Comparison of ENCODE assay signal across 8 mouse cellular contexts in genomic region chr12:111677421-111677820, GRCm38 (mm10). TPM values are rescaled to one million over a fixed set of nuclear protein-coding genes. Genes with fewer than 3 reads are reported as not detected.
DNase-seq lines count a peak whose midpoint lies in the region; ATAC-seq and TF ChIP-seq lines count a peak whose summit lies in the region.

No protein-coding gene starts in this region.

- peak overlapping the region; percentile 89 for H3K4me3 ChIP-seq in spleen, adult 2 months (ENCODE audit: extremely low read depth, insufficient read depth, insufficient read length)
- H3K4me3 ChIP-seq in kidney, embryonic 15.5 days (replicated peaks), result peak overlapping the region; percentile 67
- peak overlapping the region; percentile 63 for H3K4me3 ChIP-seq in midbrain, embryonic 13.5 days (replicated peaks)

- H3K9me3 ChIP-seq in kidney, embryonic 15.5 days (replicated peaks), result no peaks in the 10 kb centered on the region
- H3K9me3 ChIP-seq in midbrain, embryonic 13.5 days, result no peaks in the 10 kb centered on the region

- H3K27me3 ChIP-seq in spleen, adult 2 months (ENCODE audit: control insufficient read depth, insufficient read depth, low read length), result peaks cover 3% of the 10 kb centered on the region; the same call in 1 of the 2 replicates
- peaks cover 34% of the 10 kb centered on the region for H3K27me3 ChIP-seq in kidney, embryonic 15.5 days
- H3K27me3 ChIP-seq in midbrain, embryonic 13.5 days, result peaks cover 5% of the 10 kb centered on the region

- TF ChIP-seq POLR2A in spleen, adult 2 months (IDR thresholded peaks at IDR 0.05; ENCODE audit: low read depth, low read length), result no peak

- H3K4me1 ChIP-seq in spleen, adult 2 months (ENCODE audit: control insufficient read depth, insufficient read depth, insufficient read length), result peaks cover 14% of the 10 kb centered on the region; the same call in 1 of the 2 replicates
- peaks cover 31% of the 10 kb centered on the region for H3K4me1 ChIP-seq in kidney, embryonic 15.5 days
- peaks cover 31% of the 10 kb centered on the region for H3K4me1 ChIP-seq in midbrain, embryonic 13.5 days (replicated peaks)

- H3K9ac ChIP-seq in kidney, embryonic 15.5 days, result peak overlapping the region; percentile 75
- H3K9ac ChIP-seq in midbrain, embryonic 13.5 days (replicated peaks), result peak overlapping the region; percentile 79

- peak overlapping the region; percentile 87 for H3K4me2 ChIP-seq in kidney, embryonic 15.5 days
- peak overlapping the region; percentile 88 for H3K4me2 ChIP-seq in midbrain, embryonic 13.5 days (replicated peaks)

- 31% methylated on average over 5 of the region's 5 CpGs for WGBS in spleen, adult 2 months
- WGBS in kidney, embryonic 15.5 days, result 10% methylated on average over 5 of the region's 5 CpGs
- 20% methylated on average over 5 of the region's 5 CpGs for WGBS in midbrain, embryonic 13.5 days

- ATAC-seq in kidney, embryonic 15.5 days (replicated peaks; ENCODE audit: low FRiP score), result peak; percentile 47
- ATAC-seq in midbrain, embryonic 13.5 days, result peak; percentile 32; the same call in 1 of the 2 replicates

- peaks cover 4% of the 10 kb centered on the region; the same call in 1 of the 2 replicates for H3K36me3 ChIP-seq in spleen, adult 2 months (ENCODE audit: control insufficient read depth, insufficient read depth, low read length)
- H3K36me3 ChIP-seq in kidney, embryonic 15.5 days, result peaks cover 24% of the 10 kb centered on the region
- H3K36me3 ChIP-seq in midbrain, embryonic 13.5 days, result peaks cover 23% of the 10 kb centered on the region

- peak; percentile 55 for DNase-seq in adrenal gland, postnatal 14 days
- DNase-seq in adrenal gland, adult 2 months, result no peak
- no peak for DNase-seq in spleen, adult 2 months (ENCODE audit: low read depth in 1 of 2, low spot score in 2 of 2)
- DNase-seq in spleen, postnatal 4 days (ENCODE audit: low spot score in 2 of 2), result no peak
- DNase-seq in right cerebral cortex, postnatal 4 days, result no peak
- no peak for DNase-seq in layer of hippocampus, adult 8-10 months (ENCODE audit: low spot score in 2 of 2)

- no peak for TF ChIP-seq CTCF in spleen, adult 2 months (IDR thresholded peaks at IDR 0.05; ENCODE audit: extremely low read depth, insufficient read depth, insufficient read length, insufficient replicate concordance)

- H3K27ac ChIP-seq in spleen, adult 2 months (ENCODE audit: insufficient read depth, low read length), result peak overlapping the region; percentile 72
- H3K27ac ChIP-seq in kidney, embryonic 15.5 days, result peak overlapping the region; percentile 98
- H3K27ac ChIP-seq in midbrain, embryonic 13.5 days, result peak overlapping the region; percentile 93

RNA-seq across cellular contexts. Expression of gene Trmt61a, which starts 0.5 kb away (rescaled TPM):
- 14.2 and 15.5 TPM in 2 replicates for total RNA-seq in adrenal gland, postnatal 14 days (2021)
- total RNA-seq in adrenal gland, adult 2 months (2021), result 10 to 100 TPM; 13.7 to 15.8 TPM
- 74.9 and 79.6 TPM in 2 replicates for polyA plus RNA-seq in adrenal gland, adult 2 months (2012; rRNA removed)
- polyA plus RNA-seq in spleen, adult 2 months (2012; rRNA removed), result 40.6 and 48.1 TPM in 2 replicates
- polyA plus RNA-seq in kidney, embryonic 15.5 days (2015; fragmentation: Nextera tagmentation; extraction: Ambion mirVana), result 10.7 and 12.8 TPM in 2 replicates
- polyA plus RNA-seq in midbrain, embryonic 13.5 days (2015; fragmentation: Nextera tagmentation; extraction: Ambion mirVana), result 9.0 and 9.4 TPM in 2 replicates
- 10 to 100 TPM; 15.0 to 22.3 (median 19.5) TPM for total RNA-seq in layer of hippocampus, adult 8-10 months (2022)

RNA-seq across cellular contexts. Expression of gene Ckb, which starts 5.3 kb away (rescaled TPM):
- 62.6 and 83.5 TPM in 2 replicates for total RNA-seq in adrenal gland, postnatal 14 days (2021)
- 10 to 100 TPM; 30.9 to 96.5 TPM for total RNA-seq in adrenal gland, adult 2 months (2021)
- polyA plus RNA-seq in adrenal gland, adult 2 months (2012; rRNA removed), result 192 and 265 TPM in 2 replicates
- polyA plus RNA-seq in spleen, adult 2 months (2012; rRNA removed), result 139 and 197 TPM in 2 replicates
- 126 and 154 TPM in 2 replicates for polyA plus RNA-seq in kidney, embryonic 15.5 days (2015; fragmentation: Nextera tagmentation; extraction: Ambion mirVana)
- 1,952 and 2,005 TPM in 2 replicates for polyA plus RNA-seq in midbrain, embryonic 13.5 days (2015; fragmentation: Nextera tagmentation; extraction: Ambion mirVana)
- total RNA-seq in layer of hippocampus, adult 8-10 months (2022), result 1,000 to 10,000 TPM; 1,127 to 1,400 (median 1,206) TPM

RNA-seq across cellular contexts. Expression of gene Bag5, which starts 35.6 kb away (rescaled TPM):
- total RNA-seq in adrenal gland, postnatal 14 days (2021), result 32.5 and 34.6 TPM in 2 replicates
- 10 to 100 TPM; 32.5 to 37.7 TPM for total RNA-seq in adrenal gland, adult 2 months (2021)
- 8.0 and 12.0 TPM in 2 replicates for polyA plus RNA-seq in adrenal gland, adult 2 months (2012; rRNA removed)
- polyA plus RNA-seq in spleen, adult 2 months (2012; rRNA removed), result 6.2 and 7.7 TPM in 2 replicates
- 51.4 and 53.6 TPM in 2 replicates for polyA plus RNA-seq in kidney, embryonic 15.5 days (2015; fragmentation: Nextera tagmentation; extraction: Ambion mirVana)
- 63.9 and 68.2 TPM in 2 replicates for polyA plus RNA-seq in midbrain, embryonic 13.5 days (2015; fragmentation: Nextera tagmentation; extraction: Ambion mirVana)
- total RNA-seq in layer of hippocampus, adult 8-10 months (2022), result 10 to 100 TPM; 47.1 to 50.7 (median 48.3) TPM

RNA-seq across cellular contexts. Expression of gene Apopt1, which starts 35.6 kb away (rescaled TPM):
- 72.5 and 73.3 TPM in 2 replicates for total RNA-seq in adrenal gland, postnatal 14 days (2021)
- 10 to 100 TPM; 67.7 to 70.0 TPM for total RNA-seq in adrenal gland, adult 2 months (2021)
- 191 and 279 TPM in 2 replicates for polyA plus RNA-seq in adrenal gland, adult 2 months (2012; rRNA removed)
- polyA plus RNA-seq in spleen, adult 2 months (2012; rRNA removed), result 22.2 and 33.3 TPM in 2 replicates
- 53.5 and 57.4 TPM in 2 replicates for polyA plus RNA-seq in kidney, embryonic 15.5 days (2015; fragmentation: Nextera tagmentation; extraction: Ambion mirVana)
- 59.5 and 59.6 TPM in 2 replicates for polyA plus RNA-seq in midbrain, embryonic 13.5 days (2015; fragmentation: Nextera tagmentation; extraction: Ambion mirVana)
- total RNA-seq in layer of hippocampus, adult 8-10 months (2022), result 10 to 100 TPM; 30.9 to 34.4 (median 33.7) TPM
